ENCODE assay signal across 12 mouse cellular contexts in genomic region chr2:167951301-167952211, GRCm38 (mm10). TPM values are rescaled to one million over a fixed set of nuclear protein-coding genes. Genes with fewer than 3 reads are reported as not detected.
DNase-seq lines count a peak whose midpoint lies in the region; ATAC-seq and TF ChIP-seq lines count a peak whose summit lies in the region.
"Had no signal": no experiment of that assay in that cellular context is flagged by ENCODE, and none has a peak within 500 bp of the region (broad histone marks: within the 10 kb centered on the region; RNA-seq: fewer than 3 reads in every experiment).

No protein-coding gene starts in this region.

- ATAC-seq in limb, embryonic 14.5 days (ENCODE audit: low FRiP score, low read depth), result no peak
- no peak for ATAC-seq in limb, embryonic 15.5 days (ENCODE audit: insufficient number of reproducible peaks, low FRiP score, low TSS enrichment, low read depth)
- no peak for ATAC-seq in hindbrain, embryonic 13.5 days (ENCODE audit: low FRiP score)

- TF ChIP-seq POLR2A in limb, embryonic 14.5 days (IDR thresholded peaks at IDR 0.05; ENCODE audit: borderline replicate concordance, extremely low read depth, insufficient read depth, insufficient read length), result no peak

- H3K9me3 ChIP-seq in limb, embryonic 14.5 days (ENCODE audit: control insufficient read depth, low read length), result no peaks in the 10 kb centered on the region
- no peaks in the 10 kb centered on the region for H3K9me3 ChIP-seq in limb, embryonic 10.5 days (replicated peaks)
- H3K9me3 ChIP-seq in limb, embryonic 15.5 days, result no peaks in the 10 kb centered on the region
- H3K9me3 ChIP-seq in hindbrain, embryonic 13.5 days, result no peaks in the 10 kb centered on the region
- no peaks in the 10 kb centered on the region for H3K9me3 ChIP-seq in hindbrain, embryonic 10.5 days

- H3K4me1 ChIP-seq in limb, embryonic 14.5 days (ENCODE audit: control insufficient read depth, insufficient read depth, low read length), result peaks cover 11% of the 10 kb centered on the region; the same call in 1 of the 2 replicates
- H3K4me1 ChIP-seq in limb, embryonic 10.5 days, result peaks cover 24% of the 10 kb centered on the region
- peaks cover 54% of the 10 kb centered on the region for H3K4me1 ChIP-seq in limb, embryonic 15.5 days
- H3K4me1 ChIP-seq in hindbrain, embryonic 13.5 days (replicated peaks), result peaks cover 39% of the 10 kb centered on the region
- peaks cover 23% of the 10 kb centered on the region for H3K4me1 ChIP-seq in hindbrain, embryonic 10.5 days (replicated peaks)

- no peak overlapping the region for H3K4me3 ChIP-seq in limb, embryonic 14.5 days (replicated peaks; ENCODE audit: low read length)
- H3K4me3 ChIP-seq in limb, embryonic 10.5 days, result no peak overlapping the region
- H3K4me3 ChIP-seq in limb, embryonic 15.5 days, result no peak overlapping the region
- H3K4me3 ChIP-seq in hindbrain, embryonic 13.5 days, result no peak overlapping the region
- H3K4me3 ChIP-seq in hindbrain, embryonic 10.5 days, result no peak overlapping the region
- H3K4me3 ChIP-seq: erythroblast, embryonic 14.5 days had no signal

- no peak overlapping the region for H3K9ac ChIP-seq in limb, embryonic 14.5 days (ENCODE audit: low read depth, low read length, severe bottlenecking)
- no peak overlapping the region for H3K9ac ChIP-seq in limb, embryonic 15.5 days
- no peak overlapping the region for H3K9ac ChIP-seq in hindbrain, embryonic 13.5 days

- H3K4me2 ChIP-seq in limb, embryonic 14.5 days (replicated peaks; ENCODE audit: low read depth, low read length, severe bottlenecking), result no peak overlapping the region
- no peak overlapping the region for H3K4me2 ChIP-seq in limb, embryonic 15.5 days
- no peak overlapping the region for H3K4me2 ChIP-seq in hindbrain, embryonic 13.5 days

- 0 out of 2 replicates have a peak overlapping the region, but pooled peaks have one; percentile 10 for H3K27ac ChIP-seq in limb, embryonic 14.5 days (replicated peaks; ENCODE audit: low read depth, low read length)
- no peak overlapping the region for H3K27ac ChIP-seq in limb, embryonic 10.5 days
- H3K27ac ChIP-seq in limb, embryonic 15.5 days, result peak overlapping the region; percentile 68
- H3K27ac ChIP-seq in hindbrain, embryonic 13.5 days, result no peak overlapping the region
- H3K27ac ChIP-seq in hindbrain, embryonic 10.5 days, result no peak overlapping the region

- DNase-seq in limb, embryonic 14.5 days (ENCODE audit: low spot score), result no peak
- DNase-seq in limb, embryonic 10.5 days (ENCODE audit: low spot score), result no peak
- DNase-seq in CD4-positive helper T cell, adult 2 months (ENCODE audit: low read depth, low spot score), result peak; percentile 40
- DNase-seq in adrenal gland, adult 18-20 months (ENCODE audit: low spot score in 2 of 2), result peak; percentile 40 to 44
- DNase-seq in hindbrain, embryonic 10.5 days (ENCODE audit: low spot score), result no peak
- no peak for DNase-seq in cerebellum, postnatal 10 days
- DNase-seq: cerebellum, adult 11 months; heart, postnatal 4 days; right cerebral cortex, adult 18-20 months had no signal

- 86% methylated on average over 13 of the region's 13 CpGs for WGBS in limb, embryonic 14.5 days
- WGBS in limb, embryonic 10.5 days, result 92% methylated on average over 13 of the region's 13 CpGs
- WGBS in limb, embryonic 15.5 days, result 79% methylated on average over 13 of the region's 13 CpGs
- WGBS in hindbrain, embryonic 13.5 days, result 88% methylated on average over 13 of the region's 13 CpGs
- WGBS in hindbrain, embryonic 10.5 days, result 91% methylated on average over 13 of the region's 13 CpGs

- no peaks in the 10 kb centered on the region; the same call in 1 of the 2 replicates for H3K36me3 ChIP-seq in limb, embryonic 14.5 days (ENCODE audit: control insufficient read depth, insufficient read depth, low read length)
- H3K36me3 ChIP-seq in limb, embryonic 10.5 days, result peaks cover 3% of the 10 kb centered on the region; the same call in 1 of the 2 replicates
- peaks cover 5% of the 10 kb centered on the region; the same call in 1 of the 2 replicates for H3K36me3 ChIP-seq in limb, embryonic 15.5 days
- no peaks in the 10 kb centered on the region for H3K36me3 ChIP-seq in hindbrain, embryonic 13.5 days
- H3K36me3 ChIP-seq in hindbrain, embryonic 10.5 days, result peaks cover 9% of the 10 kb centered on the region; the same call in 1 of the 2 replicates

- no peaks in the 10 kb centered on the region for H3K27me3 ChIP-seq in limb, embryonic 14.5 days (ENCODE audit: control insufficient read depth, insufficient read depth, low read length)
- H3K27me3 ChIP-seq in limb, embryonic 10.5 days (ENCODE audit: low read depth, poor library complexity, severe bottlenecking), result no peaks in the 10 kb centered on the region
- no peaks in the 10 kb centered on the region for H3K27me3 ChIP-seq in limb, embryonic 15.5 days
- H3K27me3 ChIP-seq in hindbrain, embryonic 13.5 days, result no peaks in the 10 kb centered on the region
- no peaks in the 10 kb centered on the region for H3K27me3 ChIP-seq in hindbrain, embryonic 10.5 days (ENCODE audit: insufficient read depth, poor library complexity, severe bottlenecking)

RNA-seq across cellular contexts. Expression of gene Ptpn1, which starts 19.7 kb away (rescaled TPM):
- polyA plus RNA-seq in limb, embryonic 14.5 days (2012; rRNA removed), result 27.3 and 31.1 TPM in 2 replicates
- polyA plus RNA-seq in limb, embryonic 14.5 days (2014; fragmentation: Nextera tagmentation; extraction: Ambion mirVana), result 41.5 and 49.0 TPM in 2 replicates
- polyA plus RNA-seq in limb, embryonic 10.5 days (2016; fragmentation: Nextera tagmentation; extraction: Ambion mirVana), result 56.4 and 62.2 TPM in 2 replicates
- 10 to 100 TPM; 56.6 to 64.4 TPM for total RNA-seq in adrenal gland, adult 18-20 months (2021)
- 50.2 and 55.6 TPM in 2 replicates for polyA plus RNA-seq in limb, embryonic 15.5 days (2015; fragmentation: Nextera tagmentation; extraction: Ambion mirVana)
- 96.3 and 98.0 TPM in 2 replicates for polyA plus RNA-seq in hindbrain, embryonic 13.5 days (2015; fragmentation: Nextera tagmentation; extraction: Ambion mirVana)
- 75.9 and 86.1 TPM in 2 replicates for polyA plus RNA-seq in hindbrain, embryonic 10.5 days (2016; fragmentation: Nextera tagmentation; extraction: Ambion mirVana)

RNA-seq across cellular contexts. Expression of gene Ripor3, which starts 58.9 kb away (rescaled TPM):
- 21.0 and 24.8 TPM in 2 replicates for polyA plus RNA-seq in limb, embryonic 14.5 days (2012; rRNA removed)
- 5.3 TPM in 2 replicates for polyA plus RNA-seq in limb, embryonic 14.5 days (2014; fragmentation: Nextera tagmentation; extraction: Ambion mirVana)
- polyA plus RNA-seq in limb, embryonic 10.5 days (2016; fragmentation: Nextera tagmentation; extraction: Ambion mirVana), result 0.44 and 0.49 TPM in 2 replicates
- total RNA-seq in adrenal gland, adult 18-20 months (2021), result 1 to 10 TPM; 1.8 TPM
- polyA plus RNA-seq in limb, embryonic 15.5 days (2015; fragmentation: Nextera tagmentation; extraction: Ambion mirVana), result 7.9 and 9.2 TPM in 2 replicates
- polyA plus RNA-seq in hindbrain, embryonic 13.5 days (2015; fragmentation: Nextera tagmentation; extraction: Ambion mirVana), result 0.26 and 0.31 TPM in 2 replicates
- 0.57 and 0.71 TPM in 2 replicates for polyA plus RNA-seq in hindbrain, embryonic 10.5 days (2016; fragmentation: Nextera tagmentation; extraction: Ambion mirVana)

Comparison
In these comparisons a context has a peak if more than half of its experiments do, and no peak if none do; other contexts are left out.
1. H3K27ac ChIP-seq: peak in limb, embryonic 14.5 days (single experiment) and limb, embryonic 15.5 days (single experiment); none in limb, embryonic 10.5 days (single experiment), hindbrain, embryonic 13.5 days (single experiment) and hindbrain, embryonic 10.5 days (single experiment).
2. DNase-seq: peak in CD4-positive helper T cell, adult 2 months (single experiment) and adrenal gland, adult 18-20 months (2 of 2); none in limb, embryonic 14.5 days (single experiment), limb, embryonic 10.5 days (single experiment), hindbrain, embryonic 10.5 days (single experiment) and cerebellum, postnatal 10 days (0 of 2).